Mouse (Mus musculus) frontal cortex, postnatal 14 days (tissue): ENCODE measurements around the gene Gm10251.
"Not testable (repeated sequence)": the region's sequence is repeated elsewhere in the genome, so short reads cannot be mapped to it uniquely, and the experiment has no call there.

Source experiments
- DNase-seq, 2 experiments: peaks; one replicate each; pipeline ENCODE4 v3.0.0; 2022; ENCODE audit warnings: low spot score in 2 of 2

The Gm10251 gene

GRCm38 (mm10) chr14:6684070-6684469 lies at the start of gene Gm10251:
TSS of gene Gm10251 (minus strand) at chr14:6684170.
- not testable (repeated sequence) for DNase-seq

GRCm38 (mm10) chr14:6720151-6720550 lies 36.2 kb upstream of the Gm10251 start, which contains the start of gene Gm8050:
TSS of gene Gm8050 (minus strand) at chr14:6720251.
- not testable (repeated sequence) for DNase-seq

GRCm38 (mm10) chr14:6622318-6622717 lies 61.7 kb downstream of the Gm10251 start, which contains the start of gene Gm3460:
TSS of gene Gm3460 (minus strand) at chr14:6622418.
- not testable (repeated sequence) for DNase-seq

- peak in 1 of 2 experiments; percentile 3 for DNase-seq
Measured at GRCm38 (mm10) chr14:6606436-6606835, 77.5 kb downstream of the Gm10251 start.

- DNase-seq: peak in 1 of 2 experiments; percentile 5
Measured at GRCm38 (mm10) chr14:6605004-6605403, 79.0 kb downstream of the Gm10251 start.

- DNase-seq: peak in 1 of 2 experiments; percentile 2
Measured at GRCm38 (mm10) chr14:6604551-6604950, 79.4 kb downstream of the Gm10251 start.

- DNase-seq: not testable (repeated sequence)
Measured at GRCm38 (mm10) chr14:6590513-6590912, 93.5 kb downstream of the Gm10251 start, which contains the start of gene Gm3629. TSS of gene Gm3629 (minus strand) at chr14:6590613.
